Mouse (Mus musculus) CH12.LX (cell line): ENCODE results near the gene Bend3.

ENCODE experiments used
- CHD1 ChIP-seq: IDR thresholded peaks from 2 replicates; pipeline ENCODE4 v1.6.1; 2012; ENCODE audit warnings: low read depth, low read length, improper control_type of control experiment, inconsistent platforms
- CHD2 ChIP-seq: IDR thresholded peaks from 2 replicates; pipeline ENCODE4 v1.6.1; 2011; ENCODE audit warnings: low read length, improper control_type of control experiment
- CTCF ChIP-seq, 2 experiments: IDR thresholded peaks in 1 of 2; conservative IDR thresholded peaks in 1 of 2; 2 replicates each; pipeline ENCODE4 v1.5.1; 2011 to 2012; ENCODE audit warnings: low read depth in 2 of 2, low read length in 2 of 2, improper control_type of control experiment in 1 of 2, inconsistent platforms in 1 of 2, mild to moderate bottlenecking in 1 of 2, moderate library complexity in 1 of 2
- GABPA ChIP-seq: IDR thresholded peaks from 2 replicates; pipeline ENCODE4 v1.6.1; 2012; ENCODE audit warnings: low read depth, low read length, improper control_type of control experiment, inconsistent platforms; ENCODE audit not compliant: insufficient replicate concordance
- POLR2A ChIP-seq: IDR thresholded peaks from 2 replicates; pipeline ENCODE4 v1.6.1; 2011; ENCODE audit warnings: low read depth, mild to moderate bottlenecking, improper control_type of control experiment, low read length
- SMC3 ChIP-seq: IDR thresholded peaks from 2 replicates; pipeline ENCODE4 v1.6.1; 2011; ENCODE audit warnings: low read depth, low read length, improper control_type of control experiment
- TCF12 ChIP-seq: IDR thresholded peaks from 2 replicates; pipeline ENCODE4 v1.6.1; 2014; ENCODE audit warnings: low read depth, mild to moderate bottlenecking, inconsistent platforms, low read length, improper control_type of control experiment
- ZC3H11A ChIP-seq: IDR thresholded peaks from 2 replicates; pipeline ENCODE4 v1.6.1; 2012; ENCODE audit warnings: low read depth, mild to moderate bottlenecking, inconsistent platforms, low read length, improper control_type of control experiment
- ZKSCAN1 ChIP-seq: IDR thresholded peaks from 2 replicates; pipeline ENCODE4 v1.6.1; 2012; ENCODE audit warnings: low read depth, inconsistent platforms, low read length, improper control_type of control experiment, borderline replicate concordance
- ZNF384 ChIP-seq: IDR thresholded peaks from 2 replicates; pipeline ENCODE4 v1.6.1; 2012; ENCODE audit warnings: low read depth, low read length, improper control_type of control experiment, inconsistent platforms

GRCm38 (mm10) chr10:43490846-43491245 is 12.2 kb downstream of the Bend3 start:
- TF ChIP-seq POLR2A, result no peak
- no peak for TF ChIP-seq CTCF (conservative IDR thresholded peaks at IDR 0.05 in 1 of 2, IDR thresholded peaks at IDR 0.05 in 1 of 2; ENCODE audit: low read depth in 2 of 2, low read length in 2 of 2)
- TF ChIP-seq TCF12, result no peak
- no peak for TF ChIP-seq ZNF384
- no peak for TF ChIP-seq CHD2
- TF ChIP-seq ZC3H11A, result no peak
- no peak for TF ChIP-seq GABPA
- TF ChIP-seq CHD1, result no peak
- no peak for TF ChIP-seq SMC3
- TF ChIP-seq ZKSCAN1, result no peak
